Mouse (Mus musculus): ENCODE measurements around the gene Sult3a2.

The Sult3a2 gene

GRCm38 (mm10) chr10:33786604-33787003 lies at the start of gene Sult3a2:
TSS of gene Sult3a2 (minus strand) at chr10:33786704.
- WGBS = 88% methylated on average over 3 of the region's 3 CpGs

GRCm38 (mm10) chr10:33820892-33821291 lies 34.4 kb upstream of the Sult3a2 start:
- WGBS = 93% methylated on average over 3 of the region's 3 CpGs

GRCm38 (mm10) chr10:33816923-33817322 lies 30.4 kb upstream of the Sult3a2 start:
- WGBS = 68% methylated on average over 1 of the region's 1 CpGs

- WGBS = 29% methylated on average over 1 of the region's 1 CpGs
Measured at GRCm38 (mm10) chr10:33811807-33812206, 25.3 kb upstream of the Sult3a2 start.

- 76% methylated on average over 6 of the region's 6 CpGs for WGBS
Measured at GRCm38 (mm10) chr10:33797221-33797949, 10.9 kb upstream of the Sult3a2 start.

- WGBS = 81% methylated on average over 4 of the region's 4 CpGs
Measured at GRCm38 (mm10) chr10:33796269-33796915, 9.9 kb upstream of the Sult3a2 start.

- WGBS = 87% methylated on average over 3 of the region's 3 CpGs
Measured at GRCm38 (mm10) chr10:33792166-33792565, 5.7 kb upstream of the Sult3a2 start.

GRCm38 (mm10) chr10:33735251-33735650 lies 51.3 kb downstream of the Sult3a2 start:
- WGBS = 91% methylated on average over 7 of the region's 7 CpGs

GRCm38 (mm10) chr10:33732409-33733185 lies 53.9 kb downstream of the Sult3a2 start:
- WGBS = 67% methylated on average over 4 of the region's 4 CpGs

GRCm38 (mm10) chr10:33723764-33724163 lies 62.7 kb downstream of the Sult3a2 start:
- WGBS = 43% methylated on average over 6 of the region's 6 CpGs

GRCm38 (mm10) chr10:33721827-33722438 lies 64.6 kb downstream of the Sult3a2 start:
- WGBS = 52% methylated on average over 4 of the region's 4 CpGs
